Mouse (Mus musculus): ENCODE results near the gene Tnfaip6. TPM values are rescaled to one million over a fixed set of nuclear protein-coding genes. Genes with fewer than 3 reads are reported as not detected.

Gene Tnfaip6
- polyA plus RNA-seq, 1 experiment, result 3.0 TPM

DNA sequence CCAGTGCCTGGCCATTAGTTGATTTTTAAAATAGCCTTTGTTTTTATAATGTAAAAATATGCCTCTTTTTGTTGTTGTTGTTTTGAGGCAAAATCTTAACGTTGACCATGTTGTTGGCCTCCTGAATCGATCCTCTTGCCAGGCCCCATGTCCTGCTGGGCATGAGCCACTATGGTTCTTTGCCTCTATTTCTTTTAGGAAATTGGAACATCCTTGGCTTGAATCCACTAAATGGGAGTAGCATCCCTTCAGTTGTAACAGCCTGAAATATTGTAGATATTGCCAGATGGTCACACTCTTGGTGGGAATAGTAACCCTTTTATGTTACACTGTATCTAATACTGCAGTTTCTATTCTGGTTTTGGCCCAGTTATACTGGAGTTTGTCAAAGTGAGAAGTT lies 46.8 kb downstream of the Tnfaip6 start:
- DNase-seq (ENCODE audit: low read depth), result peak; percentile 2
- TF ChIP-seq CTCF (IDR thresholded peaks at IDR 0.05; ENCODE audit: borderline replicate concordance, extremely low read depth, insufficient read depth, insufficient read length) (no peak), POLR2A (IDR thresholded peaks at IDR 0.05; ENCODE audit: borderline replicate concordance, extremely low read depth, insufficient read depth, insufficient read length, poor library complexity, severe bottlenecking) (no peak)

Other genes with a start within 250 kb of the Tnfaip6 start
- 3.4 and 3.9 TPM in 2 replicates for gene Rbm43, start 102.8 kb upstream of the Tnfaip6 start, polyA plus RNA-seq (2012; rRNA removed)
- 2.2 and 3.5 TPM in 2 replicates for gene Nmi, start 64.5 kb upstream of the Tnfaip6 start, polyA plus RNA-seq (2012; rRNA removed)
- 18.1 and 20.2 TPM in 2 replicates for gene Rif1, start 34.8 kb downstream of the Tnfaip6 start, polyA plus RNA-seq (2012; rRNA removed)

Measured in brain, embryonic 14.5 days (tissue).